Mouse (Mus musculus) spleen, postnatal 10 days (tissue): Measurements from ENCODE around the gene Noa1.

ENCODE experiments used
- DNase-seq, 2 experiments: peaks; one replicate each; pipeline ENCODE4 v3.0.0; 2021 to 2022; ENCODE audit warnings: low spot score in 2 of 2

Gene Noa1

DNA sequence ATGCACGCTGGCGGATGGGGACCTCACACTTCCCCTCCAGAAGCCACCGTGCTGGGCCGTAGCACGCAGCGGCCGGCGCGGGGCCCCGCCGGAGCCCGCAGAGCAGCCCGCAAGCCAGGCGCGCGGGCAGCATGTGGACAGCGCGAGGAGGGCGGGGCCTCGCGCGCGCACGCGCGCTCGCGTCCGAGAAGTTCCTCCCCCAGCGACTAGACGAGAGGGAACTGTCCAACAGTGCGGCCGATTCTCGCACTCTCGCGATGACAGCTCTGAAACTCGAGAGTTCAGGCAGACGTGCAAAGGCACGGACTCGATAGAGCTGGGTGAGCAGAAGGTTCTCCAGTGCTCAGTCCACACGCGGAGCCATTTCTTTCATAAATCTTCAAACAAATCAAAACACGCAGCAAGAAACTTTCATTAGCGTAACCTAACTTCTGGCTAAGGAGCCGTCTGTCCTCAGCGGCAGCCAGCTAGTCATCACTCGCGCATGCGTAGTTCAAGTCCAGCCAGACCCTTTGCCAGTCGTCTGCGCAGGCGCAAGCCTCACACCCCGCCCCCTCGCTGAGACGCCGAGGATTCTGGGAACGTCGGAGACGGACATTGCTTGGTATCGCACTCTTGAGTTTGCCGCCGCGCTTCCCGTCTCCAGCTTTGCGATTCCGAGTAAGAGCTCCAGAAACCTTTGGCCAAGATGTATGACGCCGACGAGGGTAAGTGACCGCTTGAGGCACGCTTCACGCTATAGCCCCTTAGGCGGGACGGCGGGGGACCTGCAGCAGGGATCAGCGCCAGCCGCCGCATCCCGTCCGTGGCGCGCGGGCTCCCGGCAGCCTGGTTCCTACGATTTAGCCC lies at the start of gene Noa1, which contains the start of gene Polr2b:
Gene Noa1 (minus strand): TSS at position 161 of the 849 bp plus-strand sequence.
Gene Polr2b (plus strand): TSS at position 224 of the 849 bp plus-strand sequence.
- DNase-seq, result peak; percentile 99

DNA sequence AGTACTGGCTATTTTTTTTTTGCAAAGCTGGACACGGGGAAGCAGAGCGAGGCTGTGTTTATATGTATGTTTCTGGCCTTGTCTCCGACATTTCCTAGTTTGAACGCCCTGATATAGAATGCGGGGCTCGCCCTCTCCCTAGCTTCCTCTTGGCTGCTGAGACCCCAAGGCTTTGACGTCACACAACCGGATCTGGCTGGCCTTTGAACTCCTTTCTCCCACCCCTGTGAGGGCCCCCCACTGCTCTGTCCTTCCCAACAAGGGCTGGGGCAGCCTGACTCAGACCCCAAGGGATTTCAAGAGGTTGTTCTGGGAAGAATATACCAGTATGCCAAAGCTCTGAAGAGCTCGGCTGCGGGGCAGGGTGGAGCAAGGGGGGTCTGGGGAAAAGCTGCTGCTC lies 48.5 kb upstream of the Noa1 start:
- DNase-seq, result no peak

DNA sequence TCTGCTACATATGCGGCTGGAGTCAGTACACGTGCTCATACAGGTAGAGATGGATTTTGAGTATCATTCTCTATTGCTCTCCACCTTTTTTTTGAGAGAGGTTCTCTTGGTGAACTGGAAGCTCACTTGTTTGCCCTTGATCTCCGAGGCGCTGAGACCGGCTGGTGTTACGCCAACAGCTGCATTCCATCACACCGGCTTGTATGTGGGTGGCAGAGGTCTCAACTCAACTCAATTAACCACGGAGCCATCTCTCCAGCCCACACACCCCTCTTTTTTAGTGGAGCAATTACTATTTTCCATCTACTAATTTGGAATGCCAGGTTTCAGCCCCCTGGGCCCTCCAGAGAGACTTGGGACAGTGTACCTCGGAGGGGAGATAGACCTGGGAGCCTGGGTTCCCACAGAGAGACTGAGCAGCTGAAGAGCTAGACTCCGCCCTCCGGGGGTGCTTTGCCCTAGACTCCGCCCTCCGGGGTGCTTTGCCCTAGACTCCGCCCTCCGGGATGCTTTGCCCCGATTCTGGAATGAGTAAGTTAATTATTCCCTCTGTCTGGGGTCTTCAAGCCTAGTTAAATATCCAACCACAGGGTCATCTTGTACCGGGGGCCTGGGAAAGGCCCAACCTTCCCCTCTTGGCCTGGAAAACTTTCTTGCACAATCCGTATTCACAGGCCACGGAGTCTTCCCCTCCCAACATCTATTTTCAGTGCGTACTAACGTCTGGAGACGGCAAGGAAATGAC lies 47.7 kb upstream of the Noa1 start:
- peak; percentile 22 to 63 for DNase-seq

DNA sequence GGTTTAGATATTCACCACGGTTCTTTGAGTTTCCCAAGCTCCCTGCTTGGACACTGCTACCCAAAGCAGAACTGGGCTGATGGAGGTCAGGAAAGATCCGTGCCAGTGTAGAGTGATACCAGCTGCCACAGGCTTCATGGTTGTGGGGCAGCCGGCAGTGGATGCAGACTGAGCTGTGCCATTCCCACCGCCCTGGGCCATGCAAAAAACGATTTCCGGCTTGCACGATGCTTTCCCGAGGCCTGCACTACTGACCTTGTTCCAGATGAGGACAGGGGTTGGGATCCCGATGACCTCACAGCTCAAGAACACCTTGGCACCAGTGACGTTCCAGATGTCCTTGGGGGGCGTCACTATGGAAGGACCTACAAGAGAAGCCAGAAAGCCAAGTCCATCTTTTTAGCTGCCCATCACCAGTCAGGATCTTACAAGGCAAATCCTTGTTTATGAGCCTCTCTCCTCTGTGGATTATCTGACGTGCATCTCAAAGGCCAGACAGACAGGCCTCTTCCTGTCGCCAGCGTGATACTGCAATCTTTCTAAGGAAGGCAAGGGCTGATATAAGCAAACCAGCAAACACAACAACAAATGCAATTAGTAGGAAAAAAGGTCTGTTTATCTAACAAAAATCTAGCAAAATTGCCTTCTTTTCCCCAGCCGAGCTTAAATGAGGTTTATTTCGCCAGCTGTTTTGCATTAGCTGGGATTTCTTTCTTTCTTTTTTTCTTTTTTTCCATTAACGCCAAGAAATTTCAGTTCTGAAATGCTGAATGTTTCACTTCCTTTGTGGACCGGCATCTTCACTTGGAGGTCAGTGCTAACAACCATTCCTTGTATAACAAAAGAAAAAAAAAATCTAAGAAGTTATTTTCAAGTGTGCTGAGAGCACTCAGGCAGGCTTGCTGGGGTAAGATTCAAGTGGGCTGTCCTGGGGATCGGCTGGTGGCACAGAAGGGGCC lies 45.7 kb upstream of the Noa1 start:
- DNase-seq, result no peak

DNA sequence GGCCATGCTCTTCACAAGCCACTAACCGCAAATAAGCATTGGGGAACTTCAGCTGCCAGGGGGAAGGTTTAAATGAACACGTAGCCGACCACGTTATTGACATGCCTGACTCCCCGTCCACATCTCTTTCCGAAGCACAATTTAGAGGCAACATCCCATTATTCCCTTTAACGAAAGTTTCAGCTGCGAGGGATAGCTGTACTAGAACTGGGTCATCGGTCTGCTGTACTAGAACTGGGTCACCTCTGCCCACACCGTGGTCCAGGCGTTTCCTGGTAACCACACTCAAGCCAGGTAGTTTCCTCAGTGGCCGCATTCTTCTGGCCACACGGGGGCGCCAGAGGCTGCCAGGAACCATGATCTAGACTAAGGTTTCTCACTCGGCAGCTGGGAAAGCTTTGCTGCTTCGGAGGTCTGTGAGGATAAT lies 44.5 kb upstream of the Noa1 start:
- DNase-seq, result peak; percentile 77 to 84

DNA sequence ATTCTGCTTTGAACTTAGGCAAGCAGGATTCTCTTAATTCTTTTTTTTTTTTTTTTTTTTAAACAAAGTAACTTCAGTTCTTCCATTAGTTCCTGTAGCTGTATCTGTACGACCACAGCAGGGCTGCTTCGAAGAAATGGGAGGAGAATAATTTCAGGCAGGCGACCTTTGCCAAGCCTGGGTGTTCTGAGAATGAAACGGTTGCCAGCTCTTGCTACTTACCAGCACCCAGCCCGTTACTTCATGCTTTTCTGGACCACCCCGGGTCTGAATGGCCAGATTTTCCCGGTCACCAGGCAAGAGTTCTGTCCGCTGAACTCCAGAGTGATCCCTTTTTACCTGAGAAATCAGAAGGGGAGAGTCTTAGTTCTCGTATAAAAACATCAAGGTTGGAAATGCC lies 41.8 kb upstream of the Noa1 start:
- DNase-seq, result no peak

DNA sequence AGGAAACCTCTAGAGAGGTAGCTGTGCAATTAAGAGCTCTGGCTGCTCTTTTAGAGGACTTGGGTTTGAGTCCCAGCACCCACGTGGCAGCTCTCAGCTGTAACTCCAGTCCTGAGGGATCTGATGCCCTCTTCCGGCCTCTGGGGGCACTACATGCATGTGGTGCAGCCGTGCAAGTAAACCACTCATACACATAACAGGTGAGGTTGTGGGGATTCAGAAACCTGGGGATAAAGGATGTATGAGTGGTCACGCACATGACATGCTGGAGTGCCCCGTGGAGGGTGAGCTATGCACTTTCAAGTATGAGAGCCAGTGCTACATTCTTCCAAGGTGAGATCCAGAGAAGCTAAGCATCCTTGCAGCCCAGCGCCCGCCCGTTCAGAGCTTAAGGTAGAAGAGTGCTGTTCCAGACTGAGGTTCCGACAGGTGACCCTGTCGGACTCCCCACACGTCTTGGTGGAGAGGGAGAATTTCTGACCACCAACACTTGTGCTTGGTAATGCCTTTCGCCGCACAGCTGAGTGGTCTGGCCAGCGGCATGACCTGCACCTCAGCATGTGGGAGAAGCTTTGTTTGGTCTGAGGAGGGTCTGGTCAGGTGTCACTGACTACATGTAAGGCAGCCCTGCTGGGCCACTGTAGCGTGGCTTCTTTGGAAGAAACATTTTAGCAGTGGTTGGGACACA lies 40.2 kb upstream of the Noa1 start:
- no peak for DNase-seq

DNA sequence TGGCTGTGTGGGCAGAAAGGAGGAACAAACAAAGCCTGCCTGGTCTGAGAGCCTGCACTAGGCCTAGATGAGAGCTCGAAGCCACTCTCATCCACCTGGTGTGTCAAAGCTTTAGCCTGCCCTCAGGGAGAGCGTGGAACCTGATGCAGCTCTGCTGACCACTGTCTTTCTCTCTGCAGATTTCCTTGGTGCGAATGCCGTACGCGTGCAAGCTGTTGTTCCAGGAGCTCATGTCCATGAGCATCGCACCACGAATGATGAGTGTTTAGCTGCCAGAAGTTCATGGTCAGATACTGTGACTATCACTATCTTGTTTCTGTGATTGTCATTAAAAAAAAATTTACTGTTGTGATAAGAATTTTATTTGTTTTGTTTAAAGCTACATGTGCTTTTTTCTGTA lies 39.0 kb upstream of the Noa1 start:
- no peak for DNase-seq

DNA sequence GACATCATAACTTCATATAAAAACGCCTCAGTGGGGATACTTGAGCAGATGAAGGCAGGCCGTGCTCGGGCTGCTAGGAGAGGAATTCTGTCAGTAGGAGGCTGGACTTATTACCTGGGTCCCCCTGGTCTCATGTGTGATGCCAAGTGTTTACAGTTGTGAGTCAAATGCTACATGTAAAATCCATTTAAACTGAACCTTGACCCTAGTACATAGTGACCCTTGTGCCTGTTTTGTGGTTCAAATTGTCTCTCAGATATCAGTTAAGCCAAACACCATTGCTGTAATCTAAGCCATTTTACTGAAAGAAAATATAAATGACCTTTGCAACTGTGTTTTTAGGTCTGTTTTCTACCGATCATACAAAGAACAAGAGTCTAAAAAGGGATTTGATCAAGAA lies 30.1 kb upstream of the Noa1 start:
- no peak for DNase-seq

DNA sequence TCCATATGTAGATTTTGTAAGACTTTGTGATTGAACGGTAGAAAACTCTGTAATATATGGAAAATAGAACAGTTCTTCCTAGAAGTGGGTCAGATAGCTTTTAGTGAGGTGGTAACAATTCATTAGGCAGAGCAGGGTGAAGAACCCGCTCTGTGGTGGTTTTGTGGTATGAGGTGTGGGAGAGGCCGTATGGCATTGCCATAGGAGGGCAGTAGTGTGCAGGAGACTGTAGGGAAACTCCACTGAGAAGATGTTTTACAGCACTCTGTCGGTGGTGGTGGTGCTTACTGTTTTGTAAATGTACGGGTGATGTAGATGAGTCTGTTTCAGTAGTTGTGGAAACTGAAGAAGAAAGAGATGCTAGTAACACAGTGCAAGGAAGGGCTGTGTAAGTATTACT lies 20.3 kb upstream of the Noa1 start:
- no peak for DNase-seq

DNA sequence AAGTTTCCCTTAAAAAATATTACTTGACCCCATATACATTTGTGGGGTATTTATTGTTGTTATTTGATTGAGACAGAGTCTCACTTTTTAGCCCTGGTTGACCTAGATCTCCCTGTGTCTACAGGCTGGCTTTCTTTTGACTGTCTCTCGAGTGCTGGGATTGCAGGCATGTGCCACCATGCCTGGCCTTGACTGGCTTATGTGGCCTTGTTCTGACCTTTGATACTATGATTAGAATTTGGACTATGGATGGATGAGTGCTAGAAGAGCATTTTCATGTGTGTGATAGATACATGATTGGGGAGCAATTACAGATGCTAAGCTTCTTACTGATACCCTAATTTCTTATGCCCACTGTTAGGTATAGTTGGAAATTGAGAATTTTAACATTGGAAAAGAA lies 15.1 kb upstream of the Noa1 start:
- DNase-seq, result no peak

DNA sequence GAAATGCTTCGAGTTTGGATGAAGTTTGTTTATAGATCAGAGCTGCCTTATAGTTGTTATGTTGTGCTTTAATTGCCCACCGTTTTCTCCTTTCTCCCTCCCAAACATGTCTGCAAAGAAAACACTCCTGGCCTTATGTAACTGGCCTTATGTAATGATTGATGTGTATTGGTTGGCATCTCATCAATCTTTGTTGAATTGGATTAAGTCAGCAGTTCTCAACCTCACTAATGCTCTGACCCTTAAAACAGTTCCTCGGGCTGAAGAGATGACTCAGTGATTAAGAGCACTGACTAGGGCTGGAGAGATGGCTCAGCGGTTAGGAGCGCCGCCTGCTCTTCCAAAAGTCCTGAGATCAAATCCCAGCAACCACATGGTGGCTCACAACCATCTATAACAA lies 5.1 kb upstream of the Noa1 start:
- DNase-seq, result no peak

DNA sequence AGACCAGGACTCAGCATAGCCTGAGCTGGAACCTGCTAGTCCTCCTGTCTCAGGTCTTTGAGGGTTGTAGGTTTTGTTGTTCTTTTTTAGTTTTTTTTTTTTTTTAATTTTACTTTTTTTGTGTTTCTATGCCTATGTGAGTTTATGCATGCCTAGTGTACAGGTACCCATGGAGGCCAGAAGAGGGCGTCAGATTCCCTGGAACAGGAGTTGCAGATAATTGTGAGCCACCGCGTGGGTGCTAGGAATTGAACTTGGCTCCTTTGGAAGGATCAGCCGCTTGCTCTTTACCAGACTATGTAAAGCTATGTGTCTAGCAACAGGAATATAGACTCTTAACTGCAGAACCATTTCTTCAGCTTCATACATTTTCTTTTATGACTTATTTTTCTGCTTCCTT lies 4.3 kb upstream of the Noa1 start:
- DNase-seq, result no peak

DNA sequence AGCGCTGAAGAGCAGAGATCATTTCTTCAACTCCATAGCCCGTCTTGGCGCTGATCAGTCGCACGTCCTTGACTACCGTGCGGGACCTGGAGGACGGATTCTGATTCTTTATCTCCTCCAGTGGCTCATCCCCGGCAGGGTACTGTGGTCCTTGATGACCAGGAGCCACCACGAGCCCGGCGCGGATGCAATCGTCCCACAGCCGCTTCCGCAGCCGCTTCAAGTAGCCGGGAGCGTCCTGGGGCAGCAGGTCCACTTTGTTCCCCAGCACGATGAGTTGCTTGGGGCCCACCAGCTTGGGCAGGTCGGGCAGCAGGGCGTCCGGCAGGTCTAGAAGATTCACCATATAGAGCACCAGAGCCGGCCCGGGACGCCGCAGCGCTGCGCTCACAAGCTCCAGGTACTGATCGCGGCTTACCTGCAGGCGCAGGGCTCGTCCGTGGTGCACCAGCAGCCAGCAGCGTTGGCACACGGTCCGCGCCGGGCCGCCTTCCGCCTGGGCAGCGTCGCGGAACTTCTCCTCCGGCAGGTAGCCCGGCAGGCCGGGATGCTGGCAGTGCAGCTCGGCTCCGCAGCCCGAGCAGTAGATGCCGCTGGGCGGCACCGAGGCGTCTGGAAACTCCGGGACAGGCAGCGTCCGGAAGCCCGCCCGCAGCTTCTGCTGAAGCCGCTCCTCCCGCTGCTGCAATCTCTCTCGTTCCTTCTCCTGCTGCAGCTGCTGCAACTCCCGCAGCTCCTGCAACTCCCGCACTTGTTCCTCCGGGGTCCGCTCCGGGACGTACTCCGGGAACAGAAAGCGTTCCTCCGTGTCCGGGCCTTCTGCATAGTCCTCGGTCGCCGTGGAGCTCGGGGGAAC lies 605 bp downstream of the Noa1 start:
- DNase-seq, result peak; percentile 51 to 62

DNA sequence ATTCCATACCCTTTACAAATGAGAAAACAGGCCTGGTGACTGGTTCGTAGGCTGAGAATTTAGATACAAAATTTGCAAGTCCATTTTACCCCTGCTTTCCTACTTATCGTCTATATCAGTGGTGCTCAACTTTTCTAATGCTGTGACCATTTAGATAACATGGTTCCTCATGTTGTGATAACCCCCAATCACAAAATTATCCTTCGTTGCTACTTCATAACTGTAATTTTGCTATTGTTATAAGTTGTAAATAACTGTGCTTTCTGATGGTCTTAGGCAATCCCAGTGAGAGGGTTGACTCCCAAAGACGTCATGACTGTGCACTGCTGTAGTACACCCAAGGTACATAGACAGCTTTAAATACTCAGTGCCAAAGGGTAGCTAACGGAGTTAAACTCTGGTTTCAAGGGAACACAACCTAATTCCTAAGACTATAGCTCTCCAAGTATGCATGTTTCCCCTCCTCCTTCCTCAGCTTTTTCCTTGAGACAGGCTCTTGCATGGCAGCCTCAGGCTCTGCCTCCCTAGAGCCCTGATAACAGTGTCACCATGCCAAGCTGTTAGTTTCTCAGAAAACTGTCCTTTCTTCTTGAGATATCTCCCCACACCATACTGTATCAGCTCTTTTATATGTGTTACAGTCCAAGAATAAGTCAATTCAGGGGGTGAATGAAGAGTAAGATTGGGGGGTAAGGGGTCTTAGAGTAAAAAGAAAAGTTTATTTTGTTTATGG lies 1.9 kb downstream of the Noa1 start:
- DNase-seq, result no peak

DNA sequence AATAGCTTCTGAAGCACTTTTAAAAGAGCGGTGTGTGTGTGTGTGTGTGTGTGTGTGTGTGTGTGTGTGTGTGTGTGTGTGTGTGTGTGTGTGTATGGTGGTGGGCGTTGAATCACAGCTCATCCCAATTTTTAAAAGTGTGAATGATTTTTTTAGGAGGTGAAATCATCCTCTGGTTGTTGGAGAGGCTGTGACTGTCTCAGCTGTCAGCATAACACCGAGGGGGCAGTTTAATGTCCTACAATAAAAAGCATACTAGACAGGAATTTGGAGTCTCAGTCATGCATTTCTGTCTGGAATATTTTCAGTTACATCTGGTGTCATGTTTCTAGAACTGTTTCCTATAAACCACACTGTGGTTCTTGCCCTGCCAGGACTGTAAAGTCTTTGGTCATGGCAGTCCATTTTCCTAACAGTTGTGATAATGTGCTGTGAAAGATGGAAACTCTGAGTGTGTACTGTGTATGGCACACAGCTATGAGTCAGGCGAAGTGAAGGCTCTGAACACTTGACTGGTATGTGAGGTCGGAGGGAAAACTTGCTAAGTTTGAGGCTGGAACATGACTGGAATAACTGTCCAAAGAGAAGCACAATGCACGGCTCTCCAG lies 8.5 kb downstream of the Noa1 start:
- DNase-seq, result no peak

DNA sequence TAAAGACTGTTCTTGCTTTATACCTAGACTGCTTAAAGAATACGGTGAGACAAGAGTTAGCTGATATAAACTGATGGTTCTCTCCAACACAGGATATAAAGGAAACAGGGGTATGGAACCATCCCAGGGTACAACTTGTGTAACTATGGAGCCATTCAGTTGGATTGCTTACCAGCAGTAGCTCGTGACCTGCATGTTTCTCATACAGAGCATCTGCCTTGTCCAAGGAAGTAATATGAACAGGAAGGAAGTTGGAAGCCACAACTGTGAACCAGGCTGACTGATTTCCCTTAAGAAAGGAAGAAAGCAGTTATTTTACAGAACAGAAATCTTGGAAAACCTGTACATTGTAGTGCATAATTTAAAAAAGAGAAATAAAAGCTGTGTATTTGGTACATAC lies 10.4 kb downstream of the Noa1 start:
- no peak for DNase-seq

DNA sequence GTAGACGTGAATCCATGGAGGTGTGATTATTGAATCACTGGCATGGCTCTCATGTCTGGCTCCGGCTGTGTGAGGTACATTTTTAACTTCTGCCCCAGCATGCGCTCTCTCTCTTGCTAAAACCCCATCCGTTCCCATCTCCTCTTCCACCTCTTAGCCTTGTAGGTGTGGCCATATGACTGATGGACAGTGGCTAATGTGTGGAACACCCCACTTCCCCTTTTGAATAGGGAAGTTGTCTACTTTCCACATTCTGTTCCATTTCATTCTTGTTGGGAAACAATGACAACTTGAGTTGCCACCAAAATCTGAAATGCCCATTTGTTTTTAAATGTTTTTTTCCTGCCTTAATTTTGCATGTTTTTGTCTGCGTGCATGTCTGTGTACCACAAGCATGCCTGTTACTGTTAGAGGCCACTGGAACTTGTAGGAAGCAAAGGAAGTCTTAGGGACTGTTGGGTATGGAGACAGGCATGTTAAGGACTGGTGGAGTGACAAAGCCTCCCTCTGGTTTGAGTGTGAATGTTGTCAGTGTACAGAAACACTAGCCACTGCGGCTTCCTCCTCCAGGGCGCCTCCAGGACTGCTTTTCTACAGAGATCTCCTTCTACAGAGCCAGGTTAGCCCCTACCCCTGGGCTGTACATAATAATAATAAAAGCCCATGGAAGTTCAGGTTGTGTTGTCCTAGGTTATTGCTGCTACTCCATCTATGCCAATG lies 16.9 kb downstream of the Noa1 start:
- DNase-seq, result no peak

DNA sequence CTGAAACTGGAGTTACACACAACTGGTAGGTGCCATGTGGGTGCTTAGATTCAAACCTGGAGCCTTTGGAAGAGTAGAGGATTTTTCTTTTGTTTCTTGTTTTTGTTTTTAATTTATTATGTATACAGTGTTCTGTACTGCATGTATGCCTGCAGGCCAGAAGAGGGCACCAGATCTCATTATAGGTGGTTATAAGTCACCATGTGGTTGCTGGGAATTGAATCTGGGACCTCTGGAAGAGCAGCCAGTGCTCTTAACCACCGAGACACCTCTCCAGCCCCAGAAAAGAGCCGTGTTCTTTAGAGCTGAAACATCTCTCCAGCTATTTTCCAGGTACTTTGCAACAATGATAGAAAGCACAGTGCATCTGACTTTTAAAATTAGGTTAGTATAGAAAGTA lies 19.3 kb downstream of the Noa1 start:
- no peak for DNase-seq
